ENCODE assay signal across 20 mouse cellular contexts in genomic region chr14:20452929-20453328, GRCm38 (mm10). TPM values are rescaled to one million over a fixed set of nuclear protein-coding genes. Genes with fewer than 3 reads are reported as not detected.
"Had no signal": no experiment of that assay in that cellular context is flagged by ENCODE, and none has a peak within 500 bp of the region (broad histone marks: within the 10 kb centered on the region; RNA-seq: fewer than 3 reads in every experiment).

No protein-coding gene starts in this region.

- H3K27ac ChIP-seq: kidney, postnatal 0 days; limb, embryonic 12.5 days; limb, embryonic 15.5 days; liver, embryonic 14.5 days; macrophage; midbrain, embryonic 13.5 days had no signal

- H3K9me3 ChIP-seq: limb, embryonic 12.5 days; limb, embryonic 15.5 days; midbrain, embryonic 13.5 days had no signal

- H3K27me3 ChIP-seq: limb, embryonic 12.5 days; limb, embryonic 15.5 days; midbrain, embryonic 13.5 days had no signal

- H3K4me2 ChIP-seq: limb, embryonic 15.5 days; liver, embryonic 11.5 days; midbrain, embryonic 13.5 days had no signal

- H3K9ac ChIP-seq: limb, embryonic 12.5 days; limb, embryonic 15.5 days; liver, embryonic 14.5 days; liver, postnatal 0 days; lung, embryonic 14.5 days; midbrain, embryonic 13.5 days had no signal

- DNase-seq: kidney, adult 8-10 months; kidney, postnatal 36 days; layer of hippocampus, postnatal 36 days; left cerebral cortex, postnatal 4 days; liver, postnatal 0 days; lung, embryonic 14.5 days; thymus, adult 2 months; thymus, postnatal 25 days had no signal

- H3K4me1 ChIP-seq: limb, embryonic 15.5 days had no signal

- H3K4me3 ChIP-seq: limb, embryonic 12.5 days; limb, embryonic 15.5 days; midbrain, embryonic 13.5 days had no signal

- H3K36me3 ChIP-seq: midbrain, embryonic 13.5 days had no signal

- ATAC-seq: intestine, postnatal 0 days; liver, postnatal 0 days; lung, postnatal 0 days; midbrain, embryonic 13.5 days had no signal

RNA-seq across cellular contexts. Expression of gene Cfap70, which starts 0.9 kb away (rescaled TPM):
- total RNA-seq: megakaryocyte, adult 5-6 weeks had no signal
- polyA plus RNA-seq: intestine, postnatal 0 days; liver, embryonic 11.5 days; macrophage; small intestine, adult 2 months; spleen, adult 2 months; thymus, adult 2 months had no signal

RNA-seq across cellular contexts. Expression of gene Mss51, which starts 43.8 kb away (rescaled TPM):
- polyA plus RNA-seq: macrophage had no signal
